Comparison of ENCODE assay signal across 12 mouse cellular contexts in genomic region chr19:15456943-15457735, GRCm38 (mm10).
A peak's percentile ranks its signal among the peaks of the same experiment; 100 is the strongest.
DNase-seq lines count a peak whose midpoint lies in the region; ATAC-seq lines count a peak whose summit lies in the region.
"Had no signal": no experiment of that assay in that cellular context is flagged by ENCODE, and none has a peak within 500 bp of the region (broad histone marks: within the 10 kb centered on the region; RNA-seq: fewer than 3 reads in every experiment).

No protein-coding gene starts in this region.

- no peak for ATAC-seq in frontal cortex, adult (ENCODE audit: low TSS enrichment)

- peak; percentile 9 for DNase-seq in lung, postnatal 10 days
- DNase-seq in lung, postnatal 36 days, result no peak
- DNase-seq in 3T3-L1 (ENCODE audit: low read depth, low spot score) (peak; percentile 75), NIH3T3 (ENCODE audit: low read depth) (peak; percentile 50)
- peak; percentile 7 for DNase-seq in forelimb bud, embryonic 11.5 days (ENCODE audit: low read depth, low spot score)
- DNase-seq in thymus, postnatal 0 days (ENCODE audit: low spot score), result no peak
- DNase-seq: adrenal gland, postnatal 14 days; cerebellum, postnatal 36 days; gastrocnemius, postnatal 10 days; kidney, adult 9 months; left cerebral cortex, postnatal 4 days had no signal

Comparison
In these comparisons a context has a peak if more than half of its experiments do, and no peak if none do; other contexts are left out.
1. DNase-seq: peak in lung, postnatal 10 days (single experiment), 3T3-L1 (single experiment), NIH3T3 (single experiment) and forelimb bud, embryonic 11.5 days (single experiment); none in lung, postnatal 36 days (single experiment) and thymus, postnatal 0 days (single experiment).